Mouse (Mus musculus): ENCODE results near the gene Rims1.

Gene Rims1

DNA sequence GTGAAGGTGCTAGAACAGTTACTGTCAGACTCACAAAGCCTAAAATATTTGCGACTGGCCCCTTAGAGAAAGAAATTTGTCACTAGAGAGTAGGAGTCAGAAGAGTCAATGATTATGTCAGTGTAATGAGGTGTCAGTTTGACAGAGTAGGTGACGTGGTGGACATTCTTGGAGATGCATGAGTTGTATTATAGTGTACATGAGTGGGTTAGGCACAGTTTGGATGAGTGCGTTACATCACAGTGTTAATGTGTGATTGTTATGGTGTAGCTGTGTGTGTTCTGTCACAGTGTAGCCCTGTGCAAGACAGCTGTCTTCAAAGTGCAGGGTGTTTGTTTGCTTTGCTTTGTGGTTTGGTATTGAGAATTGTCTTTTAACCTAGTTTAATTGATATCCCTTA, 226.3 kb downstream of the Rims1 start:
- no peak for DNase-seq

DNA sequence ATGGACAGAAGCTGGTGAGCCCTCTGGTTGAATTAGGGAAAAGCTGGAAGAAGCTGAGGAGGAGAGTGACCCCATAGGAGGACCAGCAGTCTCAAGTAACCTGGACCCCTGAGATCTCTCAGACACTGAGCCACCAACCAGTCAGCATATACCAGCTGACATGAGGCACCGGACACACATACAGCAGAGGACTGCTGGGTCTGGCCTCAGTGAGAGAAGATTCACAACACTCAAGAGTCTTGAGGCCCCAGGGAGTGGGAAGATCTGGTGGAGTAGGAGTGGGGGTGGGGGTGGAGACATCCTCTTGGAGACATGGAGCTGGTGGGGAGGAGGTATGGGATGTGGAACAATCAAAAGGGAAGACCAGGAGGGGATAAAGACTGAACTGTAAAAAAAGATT, 233.1 kb downstream of the Rims1 start:
- no peak for DNase-seq

DNA sequence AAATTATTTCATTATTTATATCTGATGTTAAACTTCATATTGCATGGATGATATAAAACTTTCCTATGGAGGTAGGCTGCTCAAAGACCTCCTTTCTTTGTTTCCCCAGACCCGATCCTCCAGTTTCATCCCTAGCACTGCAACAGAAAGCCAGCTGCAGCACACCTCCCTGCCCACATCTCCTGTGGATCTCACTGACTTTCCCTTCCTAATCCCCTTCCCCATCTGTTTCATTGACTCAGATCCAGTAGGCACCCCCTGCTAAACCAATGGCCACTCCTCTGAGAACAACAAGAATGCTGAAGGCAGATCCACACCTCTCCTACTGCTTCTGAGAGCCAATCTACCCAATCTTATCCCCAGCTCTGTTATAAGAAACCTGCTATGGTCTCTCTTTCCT, 259.5 kb downstream of the Rims1 start:
- DNase-seq = no peak

DNA sequence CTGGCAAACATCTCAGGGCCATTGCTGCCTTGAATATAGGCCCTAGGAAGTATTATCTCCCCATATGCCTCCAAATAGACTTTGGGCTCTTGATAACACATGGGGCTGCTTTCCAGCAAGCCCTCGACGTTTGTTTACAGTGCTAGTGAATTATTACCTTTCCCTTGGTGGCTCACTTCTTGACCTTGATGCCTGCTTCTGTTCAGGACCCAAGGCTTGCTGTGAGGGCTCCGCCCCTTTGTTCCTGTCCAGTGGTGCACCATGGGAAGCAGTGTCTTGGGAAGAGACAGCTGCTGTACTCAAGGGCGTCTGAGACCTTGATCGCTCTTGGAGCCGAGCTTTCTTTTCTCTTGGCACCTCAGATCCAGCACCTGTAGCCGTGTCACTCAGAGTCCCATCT, 267.7 kb downstream of the Rims1 start:
- no peak for DNase-seq

DNA sequence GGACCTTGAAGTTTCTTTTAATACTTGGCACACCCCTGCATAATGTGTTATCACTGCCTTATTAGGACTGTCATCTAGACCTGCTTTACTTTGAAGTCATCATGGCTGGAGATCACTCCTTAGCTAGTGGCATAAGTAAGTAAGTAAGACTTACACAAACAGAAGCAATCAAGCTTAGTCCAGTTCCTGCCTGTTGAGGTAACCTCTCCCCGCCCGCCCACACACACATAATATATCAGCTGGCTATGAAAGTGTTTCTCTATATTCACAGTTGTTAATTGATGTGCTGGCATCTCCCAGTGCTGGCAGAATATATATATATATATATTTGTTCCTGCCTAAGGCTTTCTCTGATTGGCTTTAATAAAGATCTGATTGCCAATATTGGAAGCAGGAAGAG, 269.0 kb downstream of the Rims1 start:
- no peak for DNase-seq

DNA sequence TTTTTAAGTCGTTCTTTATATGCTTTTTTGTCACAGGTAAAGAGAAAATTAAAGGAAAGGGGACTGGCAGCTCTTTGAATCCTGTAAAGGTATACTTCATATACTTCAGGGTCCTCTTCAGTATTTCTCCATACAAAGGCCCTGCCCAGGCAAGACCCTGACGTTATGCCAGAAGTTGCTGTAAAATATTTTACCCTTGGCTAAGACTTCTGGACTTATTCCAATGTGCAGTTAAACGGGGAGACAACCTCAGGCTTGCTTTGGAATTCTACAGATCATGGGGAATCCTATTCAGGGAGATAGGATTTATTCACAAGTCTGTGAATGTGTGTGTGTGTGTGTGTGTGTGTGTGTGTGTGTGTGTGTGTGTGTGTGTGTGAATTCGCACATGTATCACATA, 270.7 kb downstream of the Rims1 start:
- DNase-seq = no peak

DNA sequence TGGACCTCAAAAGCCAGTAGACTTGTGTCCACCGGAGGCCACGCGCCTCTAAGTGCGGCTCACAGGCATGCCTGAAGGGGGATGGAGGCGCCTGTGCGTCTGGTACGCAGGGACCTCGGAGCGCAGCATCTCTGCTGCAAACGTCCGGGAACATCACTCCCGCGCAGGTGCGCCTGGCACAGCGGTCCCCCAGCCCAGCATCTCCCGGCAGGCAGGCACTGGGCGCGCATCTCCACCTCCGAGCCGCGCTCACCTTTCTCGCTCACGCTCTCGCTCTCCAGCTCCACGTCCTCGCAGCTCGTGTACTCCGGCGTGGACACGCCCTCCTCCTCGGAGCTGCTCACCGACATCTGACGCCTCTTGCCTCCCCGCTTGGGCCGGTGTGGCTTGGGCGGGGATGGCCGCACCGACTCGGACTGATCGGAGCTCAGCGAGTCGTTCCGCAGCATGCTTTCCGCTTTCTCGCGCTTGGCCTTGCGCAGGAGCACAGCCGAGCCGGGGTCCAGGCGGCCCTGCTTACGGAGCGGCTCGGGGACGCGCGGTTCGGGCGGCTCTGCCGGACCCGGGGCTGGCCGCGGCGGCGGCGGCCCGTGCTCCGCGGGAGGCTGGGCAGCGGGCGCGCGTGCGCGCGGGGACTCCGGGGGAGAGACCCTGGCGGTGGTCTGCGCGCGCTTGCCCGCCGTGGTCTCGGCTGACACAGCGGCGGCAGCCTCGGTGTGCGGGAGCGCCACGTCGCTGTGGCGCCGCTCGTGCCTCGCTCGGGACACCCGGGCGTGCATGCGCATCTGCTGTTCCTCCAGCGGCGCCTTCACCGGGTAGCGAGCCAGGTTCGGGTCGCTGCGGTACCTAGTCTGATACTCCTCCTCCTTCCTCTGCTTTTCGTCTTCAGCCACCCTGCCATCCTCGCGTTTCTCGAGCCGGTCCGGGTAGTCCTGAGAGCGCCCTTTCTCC, 272.4 kb downstream of the Rims1 start:
- peak; percentile 54 for DNase-seq

DNA sequence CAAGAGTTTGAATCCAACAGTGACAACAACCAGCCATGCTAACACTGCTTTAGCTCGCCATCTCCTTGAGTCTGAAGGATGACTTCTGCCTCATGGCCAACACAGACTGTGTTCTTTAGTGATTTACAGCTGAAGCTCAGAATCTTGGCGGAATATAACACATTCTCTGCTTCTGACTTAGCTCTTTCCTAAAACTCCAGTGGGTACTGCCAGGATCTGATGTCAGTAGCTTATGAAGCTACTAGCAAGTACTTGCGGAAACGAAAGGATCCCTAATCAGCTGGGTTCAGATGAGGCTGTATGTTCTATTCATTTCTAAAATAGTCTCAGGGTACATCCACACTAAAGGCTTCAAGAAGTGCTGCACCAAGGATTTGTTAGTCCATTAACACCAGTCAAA, 290.7 kb downstream of the Rims1 start:
- DNase-seq = no peak

DNA sequence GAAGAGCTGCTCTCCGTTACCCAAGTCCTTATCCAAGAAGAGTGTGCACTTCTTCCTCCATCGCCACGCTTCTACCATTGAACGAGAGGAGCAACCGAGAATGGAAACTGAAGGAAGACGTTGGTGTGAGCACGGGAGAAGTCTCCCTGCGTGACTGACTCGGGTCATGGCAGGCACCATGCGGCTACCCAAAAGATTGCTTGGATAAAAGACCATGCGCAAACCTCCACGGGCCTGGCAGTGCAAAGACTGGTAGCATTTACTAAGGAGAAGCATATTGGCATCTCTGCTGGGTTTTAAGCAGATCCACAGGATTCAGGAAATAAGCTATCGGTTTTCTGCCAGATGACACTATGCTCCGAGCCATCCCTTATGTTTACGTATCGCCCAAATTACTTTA, 293.4 kb downstream of the Rims1 start:
- no peak for DNase-seq

DNA sequence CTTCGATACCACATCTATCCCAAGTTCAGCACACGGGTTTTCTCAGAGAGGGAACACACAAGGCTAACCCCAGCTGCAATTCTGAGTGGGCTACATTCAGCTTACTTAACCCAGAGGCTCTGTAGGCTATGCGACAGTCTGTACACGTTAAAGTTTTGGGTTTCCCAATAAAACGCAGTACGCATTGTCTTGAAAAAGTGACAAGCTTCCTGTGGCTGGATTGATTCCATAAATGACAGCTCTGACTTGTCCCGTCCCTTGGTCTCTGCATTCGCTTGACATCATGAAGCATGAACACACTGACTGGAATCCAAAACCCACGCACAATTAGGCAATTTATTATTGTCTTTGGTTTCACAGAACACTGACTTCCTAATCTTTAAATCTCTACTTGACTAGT, 294.2 kb downstream of the Rims1 start:
- DNase-seq = no peak

DNA sequence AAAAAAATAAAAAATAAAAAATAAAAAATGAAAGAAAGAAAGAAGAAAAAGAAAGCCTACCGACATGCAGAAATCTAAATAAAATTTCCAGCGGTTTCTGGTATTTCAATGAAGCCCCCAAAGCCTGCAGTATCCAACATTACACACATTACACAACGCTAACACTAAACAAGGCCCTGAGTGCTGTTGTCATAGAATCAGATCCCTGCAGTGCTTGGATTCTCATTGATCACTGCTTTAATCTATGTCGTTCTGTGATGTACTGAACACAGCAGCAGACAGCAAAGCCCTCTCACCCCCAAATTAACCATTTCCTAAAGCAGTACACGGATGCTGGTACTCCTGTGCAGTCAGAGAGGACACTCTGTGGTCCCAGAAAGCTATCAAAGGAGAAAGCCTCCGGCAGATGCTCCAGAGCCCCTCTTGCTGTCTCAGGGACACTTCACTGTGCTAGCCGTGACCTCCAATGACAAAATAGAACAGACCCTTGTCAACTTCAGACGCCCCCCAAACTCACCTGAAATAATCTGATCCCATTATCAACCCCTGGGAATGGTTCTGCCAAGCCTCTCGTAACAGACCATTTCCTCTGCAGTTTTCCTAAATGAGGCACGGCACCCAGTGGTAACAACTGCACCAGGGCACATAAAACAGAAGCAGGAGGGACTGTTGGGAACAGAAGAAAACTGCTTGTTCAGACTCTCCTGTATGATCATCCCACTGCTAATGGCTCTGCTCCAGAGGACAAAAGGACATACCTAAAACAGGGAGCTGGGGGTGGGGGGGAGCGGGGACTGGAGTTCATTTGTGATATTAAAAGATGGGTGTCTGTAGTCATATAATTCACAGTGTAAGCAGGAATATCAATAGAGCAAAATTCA, 296.8 kb downstream of the Rims1 start:
- DNase-seq = no peak

DNA sequence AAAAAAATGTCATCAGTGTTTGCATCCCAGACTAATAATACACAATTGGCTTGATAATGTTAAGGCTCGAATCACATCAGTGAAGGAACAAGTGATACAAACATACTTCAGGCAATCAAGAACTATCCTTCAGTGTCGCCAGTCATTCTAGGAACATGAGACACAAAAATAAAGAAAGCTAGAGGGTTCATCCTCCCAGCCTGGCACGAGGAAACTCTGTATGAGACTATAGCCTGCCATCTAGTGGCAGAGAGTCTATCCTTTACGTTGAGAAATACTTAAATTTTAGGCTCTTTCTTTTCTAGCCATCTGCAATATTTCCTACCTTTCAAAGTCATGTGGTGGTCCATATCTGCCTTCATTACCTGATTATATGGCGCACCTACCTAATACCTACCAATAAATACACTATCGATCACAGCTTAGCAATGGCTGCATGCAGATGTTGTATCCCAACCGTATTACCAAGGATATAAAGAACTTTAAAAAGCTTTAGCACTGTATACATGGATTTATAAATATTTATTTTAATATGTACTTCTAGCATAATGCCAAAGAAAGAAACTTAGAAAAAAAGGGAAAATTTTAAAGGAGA, 318.4 kb downstream of the Rims1 start:
- no peak for DNase-seq

DNA sequence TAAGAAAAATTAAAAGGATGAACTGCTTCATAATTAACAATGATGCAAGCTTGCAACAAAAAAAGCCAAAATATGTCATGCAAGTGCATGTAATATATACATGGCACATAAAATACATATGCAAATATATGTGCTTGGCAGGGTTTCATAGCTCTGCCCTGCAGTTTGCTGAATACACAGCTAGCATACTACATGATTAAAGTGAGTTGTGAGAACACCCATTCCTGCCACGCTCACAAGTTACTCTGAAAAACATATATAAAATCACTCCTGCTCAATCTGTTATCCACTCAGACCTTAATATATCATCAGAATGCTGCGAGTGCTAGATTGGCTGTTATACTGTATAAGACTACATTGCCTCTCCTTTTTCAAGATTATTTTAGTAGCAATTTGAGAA, 329.6 kb downstream of the Rims1 start:
- DNase-seq = no peak

DNA sequence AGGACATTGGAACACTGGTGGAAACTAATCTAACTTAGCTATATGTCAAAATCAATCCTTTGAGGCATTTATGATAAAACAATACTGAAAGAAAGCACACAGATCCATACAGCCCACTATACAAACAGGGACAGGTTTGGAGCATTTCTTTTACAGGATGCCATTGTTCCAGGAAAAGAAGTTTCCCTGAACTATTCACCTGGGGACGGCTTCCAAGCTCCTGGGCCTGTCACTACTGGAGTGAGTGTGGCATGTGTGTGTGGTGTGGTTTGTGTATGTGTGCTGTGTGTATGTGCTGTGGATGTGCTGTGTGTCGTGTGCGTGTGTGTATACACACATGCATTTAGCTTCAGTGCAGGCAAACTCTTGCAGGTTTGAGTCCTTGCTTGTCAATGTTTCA, 338.8 kb downstream of the Rims1 start:
- DNase-seq = no peak

DNA sequence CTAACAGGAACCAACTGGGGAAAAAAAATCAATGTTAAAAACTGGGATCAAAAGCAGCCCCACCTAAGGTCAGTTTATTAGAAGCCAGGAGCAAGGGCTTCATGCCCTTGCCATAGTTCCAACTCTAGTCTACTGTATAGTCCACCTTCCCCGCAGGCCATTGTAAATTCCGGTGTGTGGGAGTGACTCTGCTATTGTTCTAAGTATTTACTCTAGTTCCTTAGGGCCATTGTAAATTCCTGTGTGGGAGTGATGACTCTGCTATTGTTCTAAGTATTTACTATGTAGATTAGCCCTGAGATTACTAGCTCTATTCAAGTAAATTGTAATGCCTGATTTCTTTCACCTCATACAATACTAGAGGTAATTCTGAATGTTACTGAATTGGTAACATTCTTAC, 339.2 kb downstream of the Rims1 start:
- no peak for DNase-seq

DNA sequence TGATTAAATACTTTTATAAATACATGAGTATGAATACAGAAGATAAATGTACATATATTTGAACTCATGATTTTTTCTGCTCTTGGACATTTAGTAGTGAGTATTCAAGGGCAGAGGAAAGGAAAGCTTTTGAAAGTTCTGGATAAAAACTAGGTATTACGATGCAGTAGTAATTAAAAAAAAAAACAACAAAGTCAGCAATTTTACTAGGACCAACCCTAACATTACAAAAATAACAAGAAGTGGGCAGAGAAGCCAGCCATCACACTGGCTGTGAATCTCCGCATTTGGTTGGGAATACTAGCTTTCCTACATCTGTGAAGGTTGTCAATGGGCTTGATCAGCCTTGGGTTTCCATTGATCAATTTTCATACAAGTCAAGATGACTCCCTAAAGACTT, 381.8 kb downstream of the Rims1 start:
- no peak for DNase-seq

DNA sequence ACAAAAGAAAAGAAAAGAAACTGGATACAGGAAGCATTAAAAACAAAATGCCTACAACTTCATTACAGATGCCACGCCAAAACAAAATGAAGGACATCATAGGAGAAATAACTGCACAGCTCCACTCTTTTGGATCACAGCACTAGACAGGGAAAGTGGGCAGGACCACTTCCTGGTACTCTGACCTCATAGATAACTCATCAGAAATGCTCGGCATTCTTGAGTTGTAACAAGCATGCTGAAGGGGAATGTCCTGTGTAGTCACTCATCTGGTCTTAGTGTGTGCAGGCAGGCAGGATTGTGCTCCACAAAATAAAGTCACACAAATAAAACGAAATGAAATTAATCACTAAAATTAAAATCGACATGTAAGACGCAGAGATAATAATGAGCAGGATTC, 383.7 kb downstream of the Rims1 start:
- DNase-seq = no peak

DNA sequence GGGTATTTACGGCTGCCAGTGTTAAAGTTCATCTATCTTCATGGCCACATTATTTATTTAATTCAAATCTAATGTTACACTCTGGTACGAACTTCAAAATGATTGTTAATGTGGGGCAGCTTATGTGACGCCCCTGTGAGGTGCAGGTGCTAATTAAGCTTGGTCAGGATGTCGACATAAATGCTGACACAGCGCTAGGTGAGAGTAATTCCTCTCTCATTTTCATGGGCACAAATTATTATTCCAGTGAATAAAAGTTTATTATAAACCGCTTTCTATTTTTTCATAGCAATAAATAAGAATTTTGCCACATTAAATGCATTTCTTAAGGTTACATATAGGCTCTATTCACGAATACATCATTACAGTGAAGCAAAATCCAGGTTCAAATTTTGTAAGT, 395.6 kb downstream of the Rims1 start:
- no peak for DNase-seq

DNA sequence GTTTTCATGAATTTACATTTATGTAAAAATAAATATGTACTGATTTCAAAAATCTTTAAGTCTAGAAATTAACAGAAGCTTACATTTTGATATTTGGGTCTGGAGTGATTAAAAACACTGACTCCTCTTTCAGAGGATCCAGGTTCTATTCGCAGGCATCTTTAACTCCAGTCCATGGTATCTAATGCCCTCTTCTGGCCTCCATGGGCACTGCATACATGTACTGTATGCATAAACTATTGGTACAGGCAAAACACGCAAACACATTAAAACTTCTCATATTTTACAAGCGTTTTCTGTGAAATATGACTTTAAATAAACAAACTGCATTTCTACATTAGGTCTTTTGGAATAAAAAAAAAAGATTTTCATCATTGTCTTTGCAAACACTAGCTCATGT, 419.4 kb downstream of the Rims1 start:
- DNase-seq = no peak

DNA sequence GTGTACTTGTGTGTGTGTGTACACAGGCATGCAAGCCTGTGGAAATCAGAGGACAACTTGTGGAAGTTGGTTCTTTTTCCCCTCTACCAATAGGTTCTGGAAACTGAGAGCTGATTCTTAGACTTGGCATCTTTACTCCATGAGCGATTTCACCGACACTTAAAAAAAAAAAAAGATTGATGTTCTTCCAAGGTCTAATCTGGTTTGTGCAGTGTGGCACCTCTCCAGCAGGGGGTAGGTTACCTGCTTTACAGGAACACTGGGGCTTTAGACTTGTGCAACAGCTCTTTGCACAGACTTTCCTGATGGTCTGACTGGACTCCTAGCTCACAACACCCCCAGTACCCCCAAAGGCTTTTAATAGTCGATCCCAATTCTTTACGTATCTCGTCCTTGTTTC, 428.1 kb downstream of the Rims1 start:
- DNase-seq = no peak

DNA sequence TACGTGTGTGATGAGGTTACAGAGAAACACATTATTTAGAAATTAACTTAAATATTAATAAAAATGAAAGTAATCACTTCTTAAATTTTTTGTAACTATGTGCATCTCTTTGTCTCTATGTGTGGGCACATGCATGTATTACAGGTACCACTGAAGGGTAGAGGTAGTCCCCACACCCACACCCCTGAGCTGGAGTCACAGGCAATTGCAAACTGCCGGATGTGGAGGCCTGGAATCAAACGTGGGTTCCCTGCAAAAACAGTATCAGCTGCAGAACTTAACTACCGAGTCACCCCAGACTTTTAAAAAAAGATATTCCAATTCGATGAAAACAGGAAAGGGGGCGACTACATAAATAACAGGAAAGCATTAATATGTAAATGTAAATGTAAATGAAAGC, 428.7 kb downstream of the Rims1 start:
- DNase-seq = no peak

DNA sequence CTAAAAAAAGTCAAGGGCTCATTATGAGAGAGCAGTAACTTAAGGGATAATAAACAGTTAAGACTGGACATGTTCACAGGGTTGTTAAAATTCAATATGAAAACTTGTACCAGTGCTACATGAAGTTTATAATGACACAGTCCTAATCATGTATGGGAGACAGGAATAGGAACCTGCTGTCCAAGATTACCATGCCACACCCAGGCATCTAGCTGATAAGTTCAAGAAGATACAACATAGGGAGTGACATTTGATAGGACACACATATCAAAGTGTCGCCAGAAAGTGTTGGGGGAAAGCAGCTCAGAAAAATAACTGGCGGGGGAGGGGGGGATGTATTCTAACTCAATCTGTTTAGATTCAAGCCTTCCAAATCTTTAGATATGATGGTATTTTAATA, 449.6 kb downstream of the Rims1 start:
- no peak for DNase-seq

DNA sequence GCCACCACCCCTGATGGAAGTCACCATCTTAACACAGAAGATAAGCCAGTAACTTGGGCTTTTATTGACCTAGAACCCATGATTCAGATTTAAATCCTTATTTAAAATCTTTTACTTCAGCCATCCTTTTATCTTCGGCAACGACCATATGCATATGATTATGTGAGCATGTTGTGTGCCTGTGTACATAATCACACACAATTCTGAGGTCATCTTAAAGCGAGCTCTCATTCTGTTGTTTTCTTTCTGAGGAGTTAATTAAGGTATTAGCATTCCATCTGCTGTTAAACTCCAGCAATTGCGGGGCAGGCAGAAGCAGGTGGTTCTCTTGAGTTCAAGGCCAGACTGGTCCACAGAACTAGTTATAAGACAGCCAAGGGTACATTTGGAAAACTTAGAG, 452.1 kb downstream of the Rims1 start:
- no peak for DNase-seq

DNA sequence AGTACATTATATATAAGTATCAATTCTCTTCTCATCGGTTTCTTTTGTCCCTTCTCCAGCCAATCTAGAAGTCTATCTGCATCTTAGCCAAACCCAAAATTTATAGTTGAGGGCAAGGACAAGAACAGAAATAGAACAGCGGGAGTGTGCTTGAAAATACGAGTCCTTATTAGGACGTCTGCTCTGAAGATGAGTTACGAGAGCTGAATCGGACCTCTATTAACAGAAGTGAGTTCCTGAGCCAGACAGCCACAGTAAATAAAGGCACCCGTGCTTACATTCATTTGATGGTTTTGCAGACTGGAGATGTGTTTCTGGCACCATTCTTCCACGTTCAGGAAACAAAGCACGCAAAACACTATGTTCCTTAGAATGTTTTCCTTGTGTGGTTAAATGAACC, 466.9 kb downstream of the Rims1 start:
- no peak for DNase-seq

All from right cerebral cortex, adult 18-20 months (tissue).